Mouse (Mus musculus) MEL (cell line): Measurements from ENCODE around the gene Ube2j1. TPM values are rescaled to one million over a fixed set of nuclear protein-coding genes. Genes with fewer than 3 reads are reported as not detected.

Source experiments
- DNase-seq: peaks from one replicate; pipeline ENCODE4 v3.0.0; 2011; ENCODE audit warnings: low read depth, low spot score
- H3K27ac ChIP-seq: 2 replicates; pipeline ENCODE4 v1.5.1; 2012; ENCODE audit warnings: low read depth, mild to moderate bottlenecking, control low read depth, low read length, moderate library complexity; ENCODE audit not compliant: control insufficient read depth
- H3K27me3 ChIP-seq, 2 experiments: fragments of 150-350 bp in 1 of 2; sonication (generic) in 1 of 2; 2 replicates each; pipeline ENCODE4 v1.6.1; 2012; ENCODE audit warnings: low read length in 2 of 2, mild to moderate bottlenecking in 2 of 2, improper control_type of control experiment in 1 of 2, moderate library complexity in 1 of 2; ENCODE audit not compliant: insufficient read depth in 2 of 2, control insufficient read depth in 1 of 2
- H3K36me3 ChIP-seq, 2 experiments: 2 replicates each; pipeline ENCODE4 v1.6.1; 2012 to 2014; ENCODE audit warnings: low read length in 2 of 2, improper control_type of control experiment in 1 of 2, inconsistent platforms in 1 of 2, mild to moderate bottlenecking in 1 of 2; ENCODE audit not compliant: insufficient read depth in 2 of 2, control insufficient read depth in 1 of 2
- H3K4me1 ChIP-seq, 2 experiments: fragments of 150-350 bp in 1 of 2; sonication (generic) in 1 of 2; 2 replicates each; pipeline ENCODE4 v1.6.1; 2012; ENCODE audit warnings: low read length in 2 of 2, improper control_type of control experiment in 1 of 2, mild to moderate bottlenecking in 1 of 2; ENCODE audit not compliant: insufficient read depth in 2 of 2, control insufficient read depth in 1 of 2
- H3K4me3 ChIP-seq, 2 experiments: fragments of 150-350 bp in 1 of 2; sonication (generic) in 1 of 2; 2 replicates each; pipeline ENCODE4 v1.5.1; 2012; ENCODE audit warnings: low read depth in 2 of 2, low read length in 2 of 2, mild to moderate bottlenecking in 2 of 2, moderate library complexity in 2 of 2, control low read depth in 1 of 2, improper control_type of control experiment in 1 of 2; ENCODE audit not compliant: control insufficient read depth in 1 of 2, insufficient read depth in 1 of 2
- H3K79me2 ChIP-seq: 2 replicates; pipeline ENCODE4 v1.6.1; 2012; ENCODE audit warnings: mild to moderate bottlenecking, low read length, moderate library complexity; ENCODE audit not compliant: control insufficient read depth, poor library complexity, insufficient read depth
- H3K9ac ChIP-seq: 2 replicates; pipeline ENCODE4 v1.6.1; 2012; ENCODE audit warnings: low read depth, mild to moderate bottlenecking, control low read depth, low read length, moderate library complexity; ENCODE audit not compliant: control insufficient read depth, poor library complexity, severe bottlenecking
- H3K9me3 ChIP-seq: fragments of 150-350 bp; sonication (generic); replicated peaks from 2 replicates; pipeline ENCODE4 v1.6.1; 2012; ENCODE audit warnings: mild to moderate bottlenecking, low read length, improper control_type of control experiment, moderate library complexity; ENCODE audit not compliant: insufficient read depth
- BHLHE40 ChIP-seq: IDR thresholded peaks from 2 replicates; pipeline ENCODE4 v1.6.1; 2012; ENCODE audit warnings: low read depth, mild to moderate bottlenecking, inconsistent platforms, low read length, improper control_type of control experiment, borderline replicate concordance
- CHD2 ChIP-seq: IDR thresholded peaks from 2 replicates; pipeline ENCODE4 v1.6.1; 2011; ENCODE audit warnings: low read length, improper control_type of control experiment
- CTCF ChIP-seq, 3 experiments: IDR thresholded peaks in 2 of 3; conservative IDR thresholded peaks in 1 of 3; 2 replicates each; pipeline ENCODE4 v1.5.1; 2011 to 2012; ENCODE audit warnings: low read length in 3 of 3, low read depth in 2 of 3, mild to moderate bottlenecking in 2 of 3, improper control_type of control experiment in 1 of 3, inconsistent platforms in 1 of 3, mixed read lengths in 1 of 3, moderate library complexity in 1 of 3; ENCODE audit not compliant: control insufficient read depth in 1 of 3, insufficient read depth in 1 of 3, poor library complexity in 1 of 3, severe bottlenecking in 1 of 3
- E2F4 ChIP-seq: IDR thresholded peaks from 2 replicates; pipeline ENCODE4 v1.6.1; 2011; ENCODE audit warnings: low read depth, low read length, improper control_type of control experiment, borderline replicate concordance
- ELF1 ChIP-seq: IDR thresholded peaks from 2 replicates; pipeline ENCODE4 v1.6.1; 2014; ENCODE audit warnings: low read depth, mild to moderate bottlenecking, inconsistent platforms, low read length, improper control_type of control experiment, moderate library complexity
- EP300 ChIP-seq, 2 experiments: IDR thresholded peaks; 2 replicates each; pipeline ENCODE4 v1.6.1; 2011; ENCODE audit warnings: improper control_type of control experiment in 2 of 2, low read length in 2 of 2, low read depth in 1 of 2, mild to moderate bottlenecking in 1 of 2
- GATA1 ChIP-seq: IDR thresholded peaks from 2 replicates; pipeline ENCODE4 v1.6.1; 2011; ENCODE audit warnings: low read depth, low read length, improper control_type of control experiment
- HCFC1 ChIP-seq: IDR thresholded peaks from 2 replicates; pipeline ENCODE4 v1.6.1; 2012; ENCODE audit warnings: low read depth, mild to moderate bottlenecking, inconsistent platforms, low read length, improper control_type of control experiment, moderate library complexity
- MAFK ChIP-seq: IDR thresholded peaks from 2 replicates; pipeline ENCODE4 v1.6.1; 2011; ENCODE audit warnings: low read depth, mild to moderate bottlenecking, low read length, improper control_type of control experiment, borderline replicate concordance
- MAZ ChIP-seq: IDR thresholded peaks from 2 replicates; pipeline ENCODE4 v1.6.1; 2012; ENCODE audit warnings: low read depth, mild to moderate bottlenecking, inconsistent platforms, low read length, improper control_type of control experiment
- NELFE ChIP-seq: IDR thresholded peaks from 2 replicates; pipeline ENCODE4 v1.6.1; 2011; ENCODE audit warnings: low read depth, low read length, improper control_type of control experiment
- POLR2AphosphoS2 ChIP-seq: IDR thresholded peaks from 2 replicates; pipeline ENCODE4 v1.6.1; 2011; ENCODE audit warnings: low read length, improper control_type of control experiment
- RAD21 ChIP-seq: IDR thresholded peaks from 2 replicates; pipeline ENCODE4 v1.6.1; 2011; ENCODE audit warnings: mild to moderate bottlenecking, low read depth, low read length, improper control_type of control experiment
- RCOR1 ChIP-seq: IDR thresholded peaks from 2 replicates; pipeline ENCODE4 v1.6.1; 2012; ENCODE audit warnings: low read depth, mild to moderate bottlenecking, inconsistent platforms, low read length, improper control_type of control experiment
- SMC3 ChIP-seq: IDR thresholded peaks from 2 replicates; pipeline ENCODE4 v1.6.1; 2011; ENCODE audit warnings: low read depth, low read length, improper control_type of control experiment
- TAL1 ChIP-seq: IDR thresholded peaks from 2 replicates; pipeline ENCODE4 v1.6.1; 2012; ENCODE audit warnings: mild to moderate bottlenecking, inconsistent platforms, low read length, moderate library complexity, mixed read lengths
- TBP ChIP-seq: IDR thresholded peaks from 2 replicates; pipeline ENCODE4 v1.8.0; 2011; ENCODE audit warnings: low read depth, low read length, improper control_type of control experiment
- TCF12 ChIP-seq: IDR thresholded peaks from 2 replicates; pipeline ENCODE4 v1.6.1; 2014; ENCODE audit warnings: low read depth, mild to moderate bottlenecking, inconsistent platforms, low read length, improper control_type of control experiment, moderate library complexity
- USF2 ChIP-seq, 2 experiments: IDR thresholded peaks; 2 replicates each; pipeline ENCODE4 v1.6.1; 2011 to 2012; ENCODE audit warnings: improper control_type of control experiment in 2 of 2, low read length in 2 of 2, borderline replicate concordance in 1 of 2, inconsistent platforms in 1 of 2, low read depth in 1 of 2, mild to moderate bottlenecking in 1 of 2; ENCODE audit not compliant: insufficient read depth in 1 of 2
- ZMIZ1 ChIP-seq: IDR thresholded peaks from 2 replicates; pipeline ENCODE4 v1.6.1; 2012; ENCODE audit warnings: low read depth, mild to moderate bottlenecking, inconsistent platforms, low read length, improper control_type of control experiment, moderate library complexity
- polyA plus RNA-seq, 2 experiments: library from polyadenylated mRNA; stranded (reverse) in 1 of 2; unstranded in 1 of 2; fragments of >175 nt in 1 of 2; fragments of >200 nt in 1 of 2; gene quantifications; 2 replicates each; pipeline versions ENCODE4 v1.2.1 to v1.2.4; 2012; ENCODE audit warnings: low replicate concordance in 2 of 2, low read depth in 1 of 2; ENCODE audit not compliant: insufficient read length in 2 of 2, insufficient read depth in 1 of 2, missing spikeins in 1 of 2
- total RNA-seq: library from RNA; depleted of rRNA; stranded (reverse); fragments of 300-350 nt; gene quantifications from 2 replicates; pipeline ENCODE4 v1.2.3, GENCODE M21; 2012

The Ube2j1 gene
- total and polyA plus RNA-seq, 3 experiments: 32.6 to 42.9 TPM; not detected in 1

DNA sequence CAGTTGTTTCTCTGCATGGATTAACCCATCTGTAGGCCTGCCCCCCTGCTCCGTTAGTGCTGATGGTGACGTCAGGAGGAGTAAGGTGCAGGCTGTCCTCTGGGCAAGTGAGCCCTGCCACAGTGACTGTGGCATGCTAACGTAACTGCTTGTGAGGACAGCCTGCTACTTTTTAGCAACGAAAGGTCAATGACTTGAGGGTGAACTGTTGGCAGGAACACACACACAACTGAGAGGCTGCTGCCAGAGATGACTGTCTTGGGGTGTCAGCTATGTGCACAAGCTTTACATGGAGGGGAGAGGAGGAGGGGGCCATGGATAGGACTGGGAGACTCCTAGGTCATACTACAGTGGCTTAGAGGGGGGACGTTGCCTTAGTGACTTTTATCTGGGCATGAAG lies 43.6 kb downstream of the Ube2j1 start:
- Histone ChIP-seq H3K9ac (no peak overlapping the region), H3K9me3 (no peaks in the 10 kb centered on the region), H3K4me1 (peaks cover 0 to 4% of the 10 kb centered on the region in 2 experiments; a peak in 1 of 4 replicates), H3K79me2 (no peaks in the 10 kb centered on the region), H3K36me3 (peaks cover 0 to 2% of the 10 kb centered on the region in 2 experiments; a peak in 1 of 4 replicates), H3K27me3 (no peaks in the 10 kb centered on the region), H3K27ac (no peak overlapping the region), H3K4me3 (no peak overlapping the region)
- DNase-seq: no peak
- TF ChIP-seq USF2 (IDR thresholded peaks at IDR 0.05; ENCODE audit: borderline replicate concordance in 1 of 2, insufficient read depth in 1 of 2, low read depth in 1 of 2, low read length in 2 of 2): no peak
- no peak for TF ChIP-seq SMC3

DNA sequence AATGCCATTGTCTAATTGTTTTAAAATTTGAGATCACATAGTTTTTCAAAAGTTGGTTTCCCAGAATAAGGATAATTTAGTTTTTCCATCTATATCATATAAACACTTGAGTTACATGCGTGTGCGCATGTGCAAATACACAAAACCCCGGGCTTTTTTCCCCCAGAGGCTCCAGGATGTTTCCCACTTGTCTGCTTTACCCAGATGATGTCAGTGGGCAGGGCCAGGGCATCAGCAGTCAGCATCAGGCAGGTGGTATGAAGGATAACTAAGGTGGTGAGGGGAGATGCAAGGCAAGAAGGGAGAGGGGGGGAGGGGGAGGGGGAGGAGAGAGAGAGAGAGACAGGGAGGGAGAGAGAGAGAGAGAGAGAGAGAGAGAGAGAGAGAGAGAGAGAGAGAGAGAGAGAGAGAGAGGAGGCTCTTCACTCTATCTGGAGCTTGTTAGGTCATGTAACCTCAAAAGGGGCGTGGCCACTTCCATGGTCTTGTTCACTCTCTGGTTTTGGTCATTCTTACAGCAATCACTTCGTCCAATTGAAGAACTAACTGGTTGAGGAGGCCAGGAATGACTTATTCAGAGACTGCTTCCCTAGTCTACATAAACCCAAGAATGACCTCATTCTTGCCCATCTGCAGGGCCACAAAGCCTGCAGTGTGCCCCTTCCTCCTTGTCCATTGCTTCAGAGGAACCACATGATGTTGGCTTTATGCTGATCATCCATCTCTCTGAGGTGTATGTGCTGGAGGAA lies 44.7 kb downstream of the Ube2j1 start:
- Histone ChIP-seq H3K4me1 (peaks cover 0 to 4% of the 10 kb centered on the region in 2 experiments; a peak in 1 of 4 replicates), H3K36me3 (peaks cover 0 to 2% of the 10 kb centered on the region in 2 experiments; a peak in 1 of 4 replicates), H3K9me3 (no peaks in the 10 kb centered on the region), H3K27ac (no peak overlapping the region), H3K27me3 (no peaks in the 10 kb centered on the region), H3K9ac (no peak overlapping the region), H3K4me3 (no peak overlapping the region), H3K79me2 (no peaks in the 10 kb centered on the region)
- DNase-seq: no peak
- TF ChIP-seq MAZ: no peak
- no peak for TF ChIP-seq GATA1
- no peak for TF ChIP-seq ZMIZ1
- no peak for TF ChIP-seq ELF1
- no peak for TF ChIP-seq CTCF (IDR thresholded peaks at IDR 0.05 in 2 of 3, conservative IDR thresholded peaks at IDR 0.05 in 1 of 3; ENCODE audit: control insufficient read depth in 1 of 3, insufficient read depth in 1 of 3, low read depth in 2 of 3, low read length in 3 of 3, poor library complexity in 1 of 3, severe bottlenecking in 1 of 3)
- TF ChIP-seq TBP: no peak
- TF ChIP-seq MAFK: no peak
- TF ChIP-seq CHD2: no peak
- TF ChIP-seq POLR2AphosphoS2: no peak
- TF ChIP-seq BHLHE40: no peak
- TF ChIP-seq TCF12: no peak
- TF ChIP-seq HCFC1: no peak

DNA sequence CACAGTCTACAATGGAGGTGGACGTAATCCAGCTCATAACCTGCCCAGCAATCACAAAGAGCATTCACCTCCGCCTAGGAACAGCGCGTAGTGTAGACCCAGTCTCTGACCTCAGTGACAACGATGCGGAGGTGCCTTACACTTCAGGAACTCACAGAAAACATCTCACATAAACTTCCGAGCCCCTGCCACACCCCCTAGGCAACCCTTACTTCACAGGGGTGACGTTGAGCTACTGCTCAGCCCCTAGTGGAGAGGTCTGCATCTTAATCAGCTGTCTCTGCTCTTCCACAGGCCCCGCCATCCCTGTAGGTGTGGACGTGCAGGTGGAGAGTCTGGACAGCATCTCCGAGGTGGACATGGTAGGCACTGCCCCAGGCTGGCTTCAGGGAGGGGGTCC lies 45.9 kb downstream of the Ube2j1 start:
- Histone ChIP-seq H3K4me3 (no peak overlapping the region), H3K36me3 (peaks cover 0 to 2% of the 10 kb centered on the region in 2 experiments; a peak in 1 of 4 replicates), H3K9me3 (no peaks in the 10 kb centered on the region), H3K27ac (no peak overlapping the region), H3K9ac (no peak overlapping the region), H3K4me1 (no peaks in the 10 kb centered on the region), H3K79me2 (no peaks in the 10 kb centered on the region), H3K27me3 (no peaks in the 10 kb centered on the region)
- TF ChIP-seq NELFE: no peak
- no peak for TF ChIP-seq RCOR1
- no peak for TF ChIP-seq E2F4
- TF ChIP-seq TAL1: no peak
- no peak for TF ChIP-seq USF2 (IDR thresholded peaks at IDR 0.05; ENCODE audit: borderline replicate concordance in 1 of 2, insufficient read depth in 1 of 2, low read depth in 1 of 2, low read length in 2 of 2)
- TF ChIP-seq TCF12: no peak
- TF ChIP-seq EP300 (IDR thresholded peaks at IDR 0.05; ENCODE audit: low read depth in 1 of 2, low read length in 2 of 2): no peak
- no peak for TF ChIP-seq SMC3
- TF ChIP-seq ELF1: no peak
- TF ChIP-seq ZMIZ1: no peak
- TF ChIP-seq RAD21: no peak
- TF ChIP-seq POLR2AphosphoS2: no peak
- DNase-seq: no peak
